Mouse (Mus musculus) effector memory CD4-positive, alpha-beta T cell, adult 5 months (primary cell): ENCODE results near the gene P2rx6. TPM values are rescaled to one million over a fixed set of nuclear protein-coding genes. Genes with fewer than 3 reads are reported as not detected.

ENCODE experiments used
- polyA plus RNA-seq: library from polyadenylated mRNA; unstranded; fragments of 100-300 nt; shearing (Covaris generic); gene quantifications from one replicate; pipeline ENCODE4 v1.2.1, GENCODE M21; 2017

Gene P2rx6
- polyA plus RNA-seq, result not detected

DNA sequence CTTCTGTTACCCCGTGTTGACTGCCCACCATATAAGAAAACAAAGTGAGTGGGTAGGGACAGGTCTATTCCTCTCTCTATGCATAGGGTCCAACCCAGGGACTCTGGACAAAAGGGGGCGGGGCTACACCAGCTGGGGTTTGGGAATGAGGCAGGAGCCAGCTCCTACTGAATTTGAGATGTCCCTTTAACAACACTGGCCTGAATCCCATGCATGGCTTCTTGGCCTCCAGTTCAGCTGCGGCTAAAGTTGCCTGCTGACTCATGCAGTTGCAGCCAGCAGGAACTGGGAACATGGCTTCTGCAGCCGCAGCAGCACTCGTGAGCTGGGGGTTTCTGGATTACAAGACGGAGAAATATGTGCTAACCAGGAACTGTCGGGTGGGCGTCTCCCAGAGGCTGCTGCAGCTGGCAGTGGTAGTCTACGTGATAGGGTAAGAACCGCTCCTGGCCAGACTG is at the start of gene P2rx6:
P2rx6 (plus strand) TSS at position 135 of the 458 bp plus-strand sequence.

DNA sequence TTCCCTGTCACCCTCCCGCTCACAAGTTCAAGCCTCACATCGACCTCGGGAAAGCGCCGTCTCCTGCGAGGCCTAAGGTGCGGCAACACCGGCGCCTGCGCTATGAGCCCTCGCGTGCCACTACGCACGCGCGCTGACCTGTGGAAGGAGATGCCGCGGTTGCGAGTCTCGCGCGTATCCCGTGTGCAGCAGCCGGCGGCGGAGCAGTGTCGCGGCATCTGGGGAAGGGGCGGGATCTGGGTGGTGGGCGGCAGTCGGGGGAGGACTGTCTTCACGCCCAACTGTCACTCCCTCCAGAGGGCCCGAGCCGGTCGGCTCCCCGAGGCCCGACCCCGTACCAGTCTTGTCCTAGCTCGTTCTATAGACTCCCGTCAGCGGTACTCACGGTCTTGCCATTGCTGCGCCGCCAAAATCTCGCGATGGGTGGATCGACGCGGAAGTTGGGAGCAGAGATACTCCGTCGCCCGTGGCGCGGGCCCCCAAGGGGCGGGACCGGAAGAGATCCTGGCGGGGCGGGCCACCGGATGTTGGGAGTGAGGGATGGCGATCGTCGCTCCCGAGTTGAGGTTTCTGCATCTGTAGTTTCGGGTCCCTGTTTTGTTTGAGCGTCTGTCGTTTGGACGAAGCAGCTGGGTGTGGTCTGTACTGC is 30.9 kb upstream of the P2rx6 start, which contains the start of gene Thap7:
Thap7 (minus strand) TSS at position 497 of the 649 bp plus-strand sequence.

GRCm38 (mm10) chr16:17561128-17561750 is 446 bp upstream of the P2rx6 start, which contains the start of gene Lrrc74b:
Gene Lrrc74b (minus strand): TSS chr16:17561247.

DNA sequence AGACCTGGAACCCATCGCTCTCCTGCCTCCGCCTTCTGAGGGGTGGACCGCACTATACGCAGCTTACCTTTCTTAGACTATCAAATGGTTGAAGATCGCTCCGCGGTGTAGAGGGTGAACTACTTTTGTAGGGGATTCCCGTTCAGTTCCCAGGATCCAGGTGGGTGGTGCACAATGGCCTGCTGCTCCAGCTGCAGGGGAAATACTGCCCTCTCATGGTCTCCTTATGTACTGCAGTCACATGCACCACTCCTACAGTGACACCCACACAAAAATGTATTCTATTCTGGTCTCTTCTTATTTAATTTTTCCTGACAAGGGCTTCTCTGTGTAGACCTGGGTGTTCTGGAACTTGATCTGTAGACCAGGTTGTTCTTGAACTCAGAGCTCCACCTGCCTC is 21.4 kb downstream of the P2rx6 start, which contains the start of gene Slc7a4:
Slc7a4 (minus strand) TSS at position 151 of the 400 bp plus-strand sequence.

DNA sequence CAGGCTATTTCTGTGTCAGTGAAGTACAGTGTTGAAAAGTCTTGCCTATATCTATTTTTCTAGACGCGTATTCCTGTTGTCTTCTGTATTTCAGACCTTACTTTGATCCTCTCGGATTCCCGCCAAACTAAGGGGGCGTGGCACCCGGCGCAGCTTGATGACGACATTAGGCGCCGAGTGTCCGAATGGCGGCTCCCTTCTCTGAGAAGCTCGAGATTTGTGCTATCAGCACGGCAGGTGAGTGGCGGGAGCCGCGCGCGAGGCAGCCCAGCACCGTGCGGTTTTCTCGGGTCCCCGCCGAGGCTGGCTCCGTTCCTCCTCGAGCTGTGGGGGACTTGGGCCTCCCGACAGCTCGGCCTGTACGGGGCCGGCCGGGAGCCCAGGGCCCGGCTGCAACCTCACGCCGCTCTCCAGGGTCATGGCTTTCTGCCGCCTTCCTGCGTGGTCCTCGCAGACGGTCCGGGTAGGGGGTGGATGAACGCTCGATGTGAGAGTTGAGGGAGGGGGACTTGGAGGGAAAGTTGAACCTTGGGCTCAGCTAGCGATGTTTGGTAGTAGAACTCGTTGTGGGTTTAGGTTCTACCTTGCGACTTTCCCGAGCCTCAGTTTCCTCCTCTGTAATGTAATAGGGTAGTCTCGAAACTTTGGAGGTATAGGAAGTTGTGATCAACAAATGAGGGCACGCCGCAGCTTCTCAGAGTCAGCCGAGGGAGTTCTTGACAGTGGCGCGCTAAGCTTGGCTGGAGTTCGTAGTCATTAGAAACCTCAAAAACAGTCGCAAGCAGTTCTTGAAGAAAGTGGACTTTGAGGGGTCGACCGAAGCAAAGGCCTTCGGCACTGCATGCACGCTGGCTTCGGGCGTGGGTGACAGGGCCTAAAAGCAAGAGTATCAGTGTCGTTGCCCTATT is 57.8 kb downstream of the P2rx6 start, which contains the start of gene Smpd4:
Smpd4 (plus strand) TSS at position 157 of the 908 bp plus-strand sequence.

Other genes starting within 250 kb of the P2rx6 start
- 0.67 TPM for gene Serpind1, start 230.5 kb upstream of the P2rx6 start, polyA plus RNA-seq
- 17.2 TPM for gene Snap29, start 155.9 kb upstream of the P2rx6 start, polyA plus RNA-seq
- 65.8 TPM for gene Pi4ka, start 155.6 kb upstream of the P2rx6 start, polyA plus RNA-seq
- 55.6 TPM for gene Crkl, start 109.9 kb upstream of the P2rx6 start, polyA plus RNA-seq
- not detected for gene Aifm3, start 72.3 kb upstream of the P2rx6 start, polyA plus RNA-seq
- 41.1 TPM for gene Lztr1, start 53.2 kb upstream of the P2rx6 start, polyA plus RNA-seq
- gene Thap7, start 30.7 kb upstream of the P2rx6 start, polyA plus RNA-seq, result 43.8 TPM
- gene Lrrc74b, start 638 bp upstream of the P2rx6 start, polyA plus RNA-seq, result not detected
- gene Slc7a4, start 21.3 kb downstream of the P2rx6 start, polyA plus RNA-seq, result 0.57 TPM
- gene Smpd4, start 57.5 kb downstream of the P2rx6 start, polyA plus RNA-seq, result 17.6 TPM
- not detected for gene Ccdc74a, start 84.6 kb downstream of the P2rx6 start, polyA plus RNA-seq
- 123 TPM for gene Med15, start 171.0 kb downstream of the P2rx6 start, polyA plus RNA-seq
- gene Klhl22, start 197.7 kb downstream of the P2rx6 start, polyA plus RNA-seq, result 7.6 TPM
- not detected for gene Scarf2, start 235.4 kb downstream of the P2rx6 start, polyA plus RNA-seq